Mouse (Mus musculus): ENCODE results near the gene Tnks2. TPM values are rescaled to one million over a fixed set of nuclear protein-coding genes. Genes with fewer than 3 reads are reported as not detected.

Gene Tnks2
- total RNA-seq (2014; rRNA removed) (50.9 and 55.2 TPM in 2 replicates), polyA plus RNA-seq (2012; rRNA removed) (6.3 and 8.6 TPM in 2 replicates)

- WGBS = under 1% methylated on average over 73 of the region's 73 CpGs
- H3K9ac ChIP-seq (ENCODE audit: low read depth, low read length) = peak within 1 kb of the TSS; percentile 98
- H3K79me2 ChIP-seq (ENCODE audit: control insufficient read depth, insufficient read depth, low read length) = peaks cover 22% of the 10 kb centered on the region; the same call in 1 of the 2 replicates
- peak within 1 kb of the TSS; percentile 94 for H3K27ac ChIP-seq (replicated peaks; ENCODE audit: insufficient read depth, low read depth, low read length)
- H3K4me1 ChIP-seq (ENCODE audit: control insufficient read depth, insufficient read depth, low read length) = peaks cover 10% of the 10 kb centered on the region; the same call in 1 of the 2 replicates
- H3K36me3 ChIP-seq (ENCODE audit: control insufficient read depth, insufficient read depth, low read length) = peaks cover 5% of the 10 kb centered on the region
- peak; percentile 71 for DNase-seq (ENCODE audit: extremely low read depth, low read depth, low spot score)
- peak within 1 kb of the TSS; percentile 99 for H3K4me3 ChIP-seq (ENCODE audit: insufficient read depth, low read depth, low read length)
- H3K27me3 ChIP-seq (ENCODE audit: control insufficient read depth, insufficient read depth, low read length) = no peaks in the 10 kb centered on the region
- TF ChIP-seq CTCF (IDR thresholded peaks at IDR 0.05; ENCODE audit: low read depth, low read length) (no peak), POLR2A (IDR thresholded peaks at IDR 0.05; ENCODE audit: extremely low read depth, insufficient read depth, low read length) (peak; percentile 78; the same call in 1 of the 2 replicates)
Observed at GRCm38 (mm10) chr19:36833788-36834531, at the start of gene Tnks2. TSS of gene Tnks2 (plus strand) at chr19:36834232.

- H3K79me2 ChIP-seq (ENCODE audit: control insufficient read depth, insufficient read depth, low read length) = peaks cover 12% of the 10 kb centered on the region
- H3K9ac ChIP-seq (ENCODE audit: low read depth, low read length) = no peak overlapping the region
- WGBS = 79% methylated on average over 17 of the region's 17 CpGs
- TF ChIP-seq CTCF (IDR thresholded peaks at IDR 0.05; ENCODE audit: low read depth, low read length) (no peak), POLR2A (IDR thresholded peaks at IDR 0.05; ENCODE audit: extremely low read depth, insufficient read depth, low read length) (no peak)
- no peak overlapping the region for H3K4me3 ChIP-seq (ENCODE audit: insufficient read depth, low read depth, low read length)
- H3K27ac ChIP-seq (replicated peaks; ENCODE audit: insufficient read depth, low read depth, low read length) = no peak overlapping the region
- no peaks in the 10 kb centered on the region for H3K36me3 ChIP-seq (ENCODE audit: control insufficient read depth, insufficient read depth, low read length)
- no peaks in the 10 kb centered on the region for H3K27me3 ChIP-seq (ENCODE audit: control insufficient read depth, insufficient read depth, low read length)
- DNase-seq (ENCODE audit: extremely low read depth, low read depth, low spot score) = no peak
- H3K4me1 ChIP-seq (ENCODE audit: control insufficient read depth, insufficient read depth, low read length) = peaks cover 12% of the 10 kb centered on the region
Observed at GRCm38 (mm10) chr19:36789873-36790733, 43.9 kb upstream of the Tnks2 start.

- Histone ChIP-seq H3K27ac (replicated peaks; ENCODE audit: insufficient read depth, low read depth, low read length) (no peak overlapping the region), H3K4me1 (ENCODE audit: control insufficient read depth, insufficient read depth, low read length) (peaks cover 17% of the 10 kb centered on the region), H3K79me2 (ENCODE audit: control insufficient read depth, insufficient read depth, low read length) (peaks cover 12% of the 10 kb centered on the region), H3K27me3 (ENCODE audit: control insufficient read depth, insufficient read depth, low read length) (no peaks in the 10 kb centered on the region), H3K9ac (ENCODE audit: low read depth, low read length) (no peak overlapping the region), H3K36me3 (ENCODE audit: control insufficient read depth, insufficient read depth, low read length) (no peaks in the 10 kb centered on the region), H3K4me3 (ENCODE audit: insufficient read depth, low read depth, low read length) (no peak overlapping the region)
- WGBS = 83% methylated on average over 8 of the region's 8 CpGs
- TF ChIP-seq POLR2A (IDR thresholded peaks at IDR 0.05; ENCODE audit: extremely low read depth, insufficient read depth, low read length) (no peak), CTCF (IDR thresholded peaks at IDR 0.05; ENCODE audit: low read depth, low read length) (no peak)
- no peak for DNase-seq (ENCODE audit: extremely low read depth, low read depth, low spot score)
Observed at GRCm38 (mm10) chr19:36792589-36792988, 41.4 kb upstream of the Tnks2 start.

- no peak for TF ChIP-seq CTCF (IDR thresholded peaks at IDR 0.05; ENCODE audit: low read depth, low read length)
- TF ChIP-seq POLR2A (IDR thresholded peaks at IDR 0.05; ENCODE audit: extremely low read depth, insufficient read depth, low read length) = no peak
- Histone ChIP-seq H3K27ac (replicated peaks; ENCODE audit: insufficient read depth, low read depth, low read length) (no peak overlapping the region), H3K4me3 (ENCODE audit: insufficient read depth, low read depth, low read length) (no peak overlapping the region), H3K79me2 (ENCODE audit: control insufficient read depth, insufficient read depth, low read length) (peaks cover 12% of the 10 kb centered on the region), H3K9ac (ENCODE audit: low read depth, low read length) (no peak overlapping the region), H3K4me1 (ENCODE audit: control insufficient read depth, insufficient read depth, low read length) (peaks cover 17% of the 10 kb centered on the region), H3K27me3 (ENCODE audit: control insufficient read depth, insufficient read depth, low read length) (no peaks in the 10 kb centered on the region), H3K36me3 (ENCODE audit: control insufficient read depth, insufficient read depth, low read length) (no peaks in the 10 kb centered on the region)
- DNase-seq (ENCODE audit: extremely low read depth, low read depth, low spot score) = no peak
- 93% methylated on average over 1 of the region's 1 CpGs for WGBS
Observed at GRCm38 (mm10) chr19:36793450-36793849, 40.6 kb upstream of the Tnks2 start.

GRCm38 (mm10) chr19:36794008-36794407 lies 40.0 kb upstream of the Tnks2 start:
- Histone ChIP-seq H3K4me3 (ENCODE audit: insufficient read depth, low read depth, low read length) (no peak overlapping the region), H3K4me1 (ENCODE audit: control insufficient read depth, insufficient read depth, low read length) (peaks cover 17% of the 10 kb centered on the region), H3K79me2 (ENCODE audit: control insufficient read depth, insufficient read depth, low read length) (peaks cover 12% of the 10 kb centered on the region), H3K9ac (ENCODE audit: low read depth, low read length) (no peak overlapping the region), H3K27ac (replicated peaks; ENCODE audit: insufficient read depth, low read depth, low read length) (0 out of 2 replicates have a peak overlapping the region, but pooled peaks have one; percentile 37), H3K27me3 (ENCODE audit: control insufficient read depth, insufficient read depth, low read length) (no peaks in the 10 kb centered on the region), H3K36me3 (ENCODE audit: control insufficient read depth, insufficient read depth, low read length) (no peaks in the 10 kb centered on the region)
- 92% methylated on average over 4 of the region's 4 CpGs for WGBS
- TF ChIP-seq CTCF (IDR thresholded peaks at IDR 0.05; ENCODE audit: low read depth, low read length) (no peak), POLR2A (IDR thresholded peaks at IDR 0.05; ENCODE audit: extremely low read depth, insufficient read depth, low read length) (no peak)
- no peak for DNase-seq (ENCODE audit: extremely low read depth, low read depth, low spot score)
